Mouse (Mus musculus) macrophage (primary cell): ENCODE results near the gene Nrtn. TPM values are rescaled to one million over a fixed set of nuclear protein-coding genes. Genes with fewer than 3 reads are reported as not detected.

Experiments used
- H3K27ac ChIP-seq: fragments of 350-480 bp; formaldehyde crosslinking; 2 replicates; pipeline ENCODE4 v1.9.0; 2021
- H3K36me3 ChIP-seq: fragments of 350-480 bp; formaldehyde crosslinking; 2 replicates; pipeline ENCODE4 v1.9.0; 2021; ENCODE audit errors: inconsistent target
- H3K4me3 ChIP-seq: fragments of 350-480 bp; formaldehyde crosslinking; 2 replicates; pipeline ENCODE4 v1.9.0; 2021; ENCODE audit errors: inconsistent target
- H3K79me2 ChIP-seq: fragments of 350-480 bp; formaldehyde crosslinking; 2 replicates; pipeline ENCODE4 v1.9.0; 2021; ENCODE audit errors: inconsistent target
- WGBS: methylation state at CpG from one replicate; pipeline ENCODE4 v1.1.7; 2026; ENCODE audit warnings: inconsistent platforms; ENCODE audit not compliant: missing documents; 5-methylcytosine and 5-hydroxymethylcytosine counted together
- polyA plus RNA-seq: library from polyadenylated mRNA; stranded (reverse); fragments of 250-400 nt; gene quantifications from 3 replicates; pipeline ENCODE4 v1.2.4, GENCODE M21; 2018; ENCODE audit warnings: inconsistent platforms

The Nrtn gene
- polyA plus RNA-seq, 1 experiment from 2014 or later = not detected

- peaks cover 5% of the 10 kb centered on the region; the same call in 1 of the 2 replicates for H3K79me2 ChIP-seq
- 95% methylated on average over 20 of the region's 29 CpGs for WGBS
- peaks cover 14% of the 10 kb centered on the region; the same call in 1 of the 2 replicates for H3K36me3 ChIP-seq
- no peak overlapping the region for H3K4me3 ChIP-seq
- no peak overlapping the region for H3K27ac ChIP-seq
Measured at GRCm38 (mm10) chr17:56767531-56768135, 10.3 kb upstream of the Nrtn start.

GRCm38 (mm10) chr17:56766631-56767405, 9.5 kb upstream of the Nrtn start:
- Histone ChIP-seq H3K36me3 (peaks cover 14% of the 10 kb centered on the region; the same call in 1 of the 2 replicates), H3K4me3 (no peak overlapping the region), H3K27ac (no peak overlapping the region), H3K79me2 (peaks cover 5% of the 10 kb centered on the region; the same call in 1 of the 2 replicates)
- 95% methylated on average over 27 of the region's 27 CpGs for WGBS

GRCm38 (mm10) chr17:56765431-56765830, 8.1 kb upstream of the Nrtn start:
- H3K4me3 ChIP-seq = peak overlapping the region; percentile 45
- peaks cover 14% of the 10 kb centered on the region; the same call in 1 of the 2 replicates for H3K36me3 ChIP-seq
- 58% methylated on average over 12 of the region's 12 CpGs for WGBS
- H3K79me2 ChIP-seq = peaks cover 5% of the 10 kb centered on the region; the same call in 1 of the 2 replicates
- peak overlapping the region; percentile 77 for H3K27ac ChIP-seq

GRCm38 (mm10) chr17:56764474-56765354, 7.4 kb upstream of the Nrtn start, which contains the start of gene Dus3l:
TSS of gene Dus3l (plus strand) at chr17:56764757.
- WGBS = 1% methylated on average over 58 of the region's 58 CpGs
- Histone ChIP-seq H3K27ac (peak within 1 kb of the TSS; percentile 77), H3K79me2 (peaks cover 5% of the 10 kb centered on the region; the same call in 1 of the 2 replicates), H3K4me3 (peak within 1 kb of the TSS; percentile 45), H3K36me3 (peaks cover 14% of the 10 kb centered on the region; the same call in 1 of the 2 replicates)

GRCm38 (mm10) chr17:56763741-56764250, 6.5 kb upstream of the Nrtn start:
- 77% methylated on average over 8 of the region's 8 CpGs for WGBS
- H3K36me3 ChIP-seq = peaks cover 5% of the 10 kb centered on the region; the same call in 1 of the 2 replicates
- peak overlapping the region; percentile 45 for H3K4me3 ChIP-seq
- H3K79me2 ChIP-seq = peaks cover 5% of the 10 kb centered on the region; the same call in 1 of the 2 replicates
- H3K27ac ChIP-seq = peak overlapping the region; percentile 77; the same call in 1 of the 2 replicates

GRCm38 (mm10) chr17:56762769-56763731, 5.7 kb upstream of the Nrtn start:
- Histone ChIP-seq H3K79me2 (peaks cover 5% of the 10 kb centered on the region; the same call in 1 of the 2 replicates), H3K36me3 (no peaks in the 10 kb centered on the region; the same call in 1 of the 2 replicates), H3K27ac (no peak overlapping the region), H3K4me3 (no peak overlapping the region)
- WGBS = 52% methylated on average over 27 of the region's 27 CpGs

- peaks cover 5% of the 10 kb centered on the region; the same call in 1 of the 2 replicates for H3K79me2 ChIP-seq
- H3K27ac ChIP-seq = no peak overlapping the region
- peak overlapping the region; percentile 33; the same call in 1 of the 2 replicates for H3K4me3 ChIP-seq
- H3K36me3 ChIP-seq = no peaks in the 10 kb centered on the region
- under 1% methylated on average over 28 of the region's 28 CpGs for WGBS
Measured at GRCm38 (mm10) chr17:56761991-56762410, 4.7 kb upstream of the Nrtn start.

GRCm38 (mm10) chr17:56761077-56761476, 3.7 kb upstream of the Nrtn start:
- Histone ChIP-seq H3K27ac (no peak overlapping the region), H3K79me2 (peaks cover 5% of the 10 kb centered on the region; the same call in 1 of the 2 replicates), H3K36me3 (no peaks in the 10 kb centered on the region), H3K4me3 (no peak overlapping the region)
- 61% methylated on average over 3 of the region's 3 CpGs for WGBS

- Histone ChIP-seq H3K36me3 (no peaks in the 10 kb centered on the region), H3K27ac (no peak overlapping the region), H3K4me3 (no peak overlapping the region), H3K79me2 (no peaks in the 10 kb centered on the region)
- 80% methylated on average over 6 of the region's 7 CpGs for WGBS
Measured at GRCm38 (mm10) chr17:56759261-56759660, 1.9 kb upstream of the Nrtn start.

GRCm38 (mm10) chr17:56758132-56758531, 802 bp upstream of the Nrtn start:
- no peak overlapping the region for H3K4me3 ChIP-seq
- no peaks in the 10 kb centered on the region for H3K79me2 ChIP-seq
- H3K27ac ChIP-seq = no peak overlapping the region
- H3K36me3 ChIP-seq = no peaks in the 10 kb centered on the region
- WGBS = 11% methylated on average over 12 of the region's 12 CpGs

GRCm38 (mm10) chr17:56756703-56757399, 479 bp downstream of the Nrtn start:
- 2% methylated on average over 51 of the region's 51 CpGs for WGBS
- Histone ChIP-seq H3K79me2 (no peaks in the 10 kb centered on the region), H3K27ac (no peak overlapping the region), H3K36me3 (no peaks in the 10 kb centered on the region), H3K4me3 (no peak overlapping the region)

GRCm38 (mm10) chr17:56754271-56755185, 2.8 kb downstream of the Nrtn start:
- Histone ChIP-seq H3K79me2 (no peaks in the 10 kb centered on the region), H3K36me3 (no peaks in the 10 kb centered on the region), H3K4me3 (no peak overlapping the region), H3K27ac (no peak overlapping the region)
- WGBS = 11% methylated on average over 36 of the region's 36 CpGs
